Mouse (Mus musculus) limb, embryonic 13.5 days (tissue): ENCODE results near the gene Gm49425. TPM values are rescaled to one million over a fixed set of nuclear protein-coding genes. Genes with fewer than 3 reads are reported as not detected.
"Not testable (repeated sequence)": the region's sequence is repeated elsewhere in the genome, so short reads cannot be mapped to it uniquely, and the experiment has no call there.

Experiments used
- ATAC-seq: fragments of 200-750 bp; cut with Nextera tagmentation; 2 replicates; pipeline ENCODE4 v1.8.0; 2017; ENCODE audit warnings: low read depth, moderate number of reproducible peaks, moderate TSS enrichment; ENCODE audit not compliant: low FRiP score
- H3K27ac ChIP-seq: fragments of 300-500 bp; sonication (generic); 2 replicates; pipeline ENCODE4 v1.5.1; 2015; ENCODE audit warnings: inconsistent platforms, mild to moderate bottlenecking, moderate library complexity
- H3K27me3 ChIP-seq: fragments of 300-500 bp; sonication (generic); 2 replicates; pipeline ENCODE4 v1.6.1; 2015; ENCODE audit warnings: mild to moderate bottlenecking, inconsistent platforms
- H3K36me3 ChIP-seq: fragments of 300-500 bp; sonication (generic); 2 replicates; pipeline ENCODE4 v1.6.1; 2015; ENCODE audit warnings: inconsistent platforms, mild to moderate bottlenecking, moderate library complexity
- H3K4me1 ChIP-seq: fragments of 300-500 bp; sonication (generic); 2 replicates; pipeline ENCODE4 v1.6.1; 2015; ENCODE audit warnings: inconsistent platforms
- H3K4me2 ChIP-seq: fragments of 300-500 bp; sonication (generic); replicated peaks from 2 replicates; pipeline ENCODE4 v1.6.1; 2015; ENCODE audit warnings: inconsistent platforms, mild to moderate bottlenecking, moderate library complexity
- H3K4me3 ChIP-seq: fragments of 300-500 bp; sonication (generic); 2 replicates; pipeline ENCODE4 v1.5.1; 2015; ENCODE audit warnings: moderate library complexity, mild to moderate bottlenecking, inconsistent platforms
- H3K9ac ChIP-seq: fragments of 300-500 bp; sonication (generic); 2 replicates; pipeline ENCODE4 v1.6.1; 2015; ENCODE audit warnings: mild to moderate bottlenecking, inconsistent platforms
- H3K9me3 ChIP-seq: fragments of 300-500 bp; sonication (generic); 2 replicates; pipeline ENCODE4 v1.6.1; 2016; ENCODE audit warnings: inconsistent platforms
- WGBS: fragments of 180-500 bp; shearing (Covaris S2); methylation state at CpG from one replicate; pipeline ENCODE4 v1.1.7; 2015; 5-methylcytosine and 5-hydroxymethylcytosine counted together
- polyA plus RNA-seq: library from polyadenylated mRNA; unstranded; fragments of >200 nt; fragmentation: Nextera tagmentation; extraction: Ambion mirVana; gene quantifications from 2 replicates; pipeline ENCODE4 v1.2.1, GENCODE M21; 2015

Gene Gm49425
- polyA plus RNA-seq: 0.50 TPM in 1 of 2 replicates, not detected in the other

DNA sequence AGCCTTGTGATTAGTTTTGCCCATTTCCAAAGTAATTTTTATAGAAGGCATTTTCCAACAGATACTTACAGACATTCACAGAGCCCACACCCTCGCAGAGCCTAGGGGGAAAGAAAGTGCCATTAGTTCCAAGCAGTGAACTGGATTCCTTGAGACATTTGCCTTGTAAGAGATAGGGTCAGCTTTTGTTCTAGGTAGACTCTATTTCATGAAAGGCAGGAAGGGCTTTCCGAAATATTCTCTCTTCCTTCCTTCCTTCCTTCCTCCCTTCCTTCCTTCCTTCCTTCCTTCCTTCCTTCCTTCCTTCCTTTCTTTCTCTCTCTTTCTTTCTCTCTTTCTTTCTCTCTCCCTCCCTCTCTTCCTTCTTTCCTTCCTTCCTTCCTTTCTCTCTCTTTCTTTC is at the start of gene Gm49425:
Gene Gm49425, minus strand, starts transcription at position 101 of the 400 bp plus-strand sequence.
- H3K4me2 ChIP-seq, ATAC-seq, H3K4me1 ChIP-seq, H3K4me3 ChIP-seq, H3K9ac ChIP-seq, H3K9me3 ChIP-seq, H3K27ac ChIP-seq, H3K36me3 ChIP-seq: not testable (repeated sequence)
- H3K27me3 ChIP-seq: peaks cover 15% of the 10 kb centered on the region
- WGBS: 71% methylated on average over 2 of the region's 2 CpGs

DNA sequence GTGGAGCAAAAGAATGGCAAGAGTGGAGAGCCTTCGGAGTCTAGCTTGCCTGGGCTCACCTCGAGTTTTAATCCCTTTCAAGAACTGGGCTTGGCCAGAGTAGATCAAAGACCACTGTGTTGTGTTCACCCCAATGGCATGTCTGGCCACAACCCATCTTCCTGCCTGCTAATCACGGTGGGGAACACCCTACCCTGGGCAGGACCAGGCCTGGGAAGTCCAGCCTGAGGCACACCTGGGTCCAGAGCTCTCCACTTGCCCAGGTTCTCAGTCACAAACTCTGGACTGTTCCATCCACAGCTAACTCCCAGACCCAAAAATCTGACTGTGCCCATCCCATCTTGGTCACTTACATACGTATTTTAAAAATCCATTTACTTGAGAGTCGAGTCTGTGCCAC is 45.8 kb upstream of the Gm49425 start, which contains the start of gene Krt90:
Gene Krt90, minus strand, starts transcription at position 101 of the 400 bp plus-strand sequence.
- H3K27me3 ChIP-seq: no peaks in the 10 kb centered on the region
- 69% methylated on average over 5 of the region's 5 CpGs for WGBS
- no peak for ATAC-seq

DNA sequence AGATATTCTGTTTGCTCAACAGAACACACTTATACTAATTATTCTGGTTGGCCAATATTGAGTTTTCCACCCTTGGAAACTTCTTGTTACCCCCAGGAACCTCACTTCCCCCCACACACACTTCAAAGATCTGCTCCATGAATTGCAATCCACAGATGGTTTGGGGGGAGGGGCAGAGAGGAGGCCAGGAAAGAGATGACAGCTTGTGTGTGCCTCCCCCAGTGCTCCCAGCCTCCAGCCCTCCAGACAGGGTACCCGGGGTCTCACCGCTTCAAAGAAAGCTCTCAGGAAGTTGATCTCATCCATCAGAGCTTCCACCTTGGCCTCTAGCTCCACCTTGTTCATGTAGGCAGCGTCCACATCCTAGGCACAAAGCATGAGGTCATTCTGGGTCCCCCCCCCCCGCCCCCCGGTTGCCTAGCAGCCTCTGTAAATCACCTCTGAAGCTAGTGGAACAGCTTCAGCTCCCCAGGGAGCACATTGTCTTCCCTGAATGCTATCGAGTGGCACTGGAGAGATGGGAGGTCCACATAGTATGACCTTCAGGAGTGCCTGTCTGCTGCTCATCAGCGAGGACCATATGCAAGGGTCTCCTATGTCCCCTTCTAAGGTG is 41.1 kb upstream of the Gm49425 start:
- Histone ChIP-seq H3K4me1 (peaks cover 11% of the 10 kb centered on the region), H3K27me3 (peaks cover 11% of the 10 kb centered on the region; the same call in 1 of the 2 replicates), H3K36me3 (no peaks in the 10 kb centered on the region), H3K9me3 (no peaks in the 10 kb centered on the region), H3K9ac (no peak overlapping the region), H3K4me2 (no peak overlapping the region), H3K27ac (no peak overlapping the region), H3K4me3 (no peak overlapping the region)
- WGBS: 13% methylated on average over 7 of the region's 7 CpGs
- no peak for ATAC-seq

More for the DNA sequence above, 45.8 kb upstream of the Gm49425 start, which contains the start of gene Krt90:
- H3K4me1 ChIP-seq: peaks cover 41% of the 10 kb centered on the region
- no peaks in the 10 kb centered on the region for H3K36me3 ChIP-seq
- no peak within 1 kb of the TSS for H3K4me3 ChIP-seq
- H3K9ac ChIP-seq: no peak within 1 kb of the TSS
- no peak within 1 kb of the TSS for H3K27ac ChIP-seq
- no peak within 1 kb of the TSS for H3K4me2 ChIP-seq
- no peaks in the 10 kb centered on the region for H3K9me3 ChIP-seq

DNA sequence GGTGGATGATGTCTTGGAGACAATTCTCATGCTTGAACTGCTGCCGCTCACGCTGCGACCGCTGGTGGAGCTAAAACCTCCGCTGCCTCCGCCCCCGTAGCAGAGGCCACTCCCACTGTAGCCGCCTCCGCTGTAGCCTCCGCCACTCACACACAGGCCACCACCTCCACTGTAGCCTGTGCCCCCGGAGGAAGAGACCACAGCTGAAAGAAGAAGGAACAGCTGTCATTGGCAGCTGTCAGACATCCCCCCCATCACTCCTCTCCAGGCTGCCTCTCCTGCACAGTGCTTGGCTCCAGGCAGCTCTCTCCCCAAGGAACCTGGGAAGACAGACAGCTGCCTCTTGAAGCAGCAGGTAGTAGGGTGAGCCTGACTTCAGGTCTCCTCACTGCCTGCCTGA is 36.1 kb upstream of the Gm49425 start:
- Histone ChIP-seq H3K27me3 (peaks cover 32% of the 10 kb centered on the region), H3K4me2 (peak overlapping the region; percentile 46), H3K4me3 (peak overlapping the region; percentile 5; the same call in 1 of the 2 replicates), H3K4me1 (peaks cover 12% of the 10 kb centered on the region), H3K27ac (no peak overlapping the region), H3K9me3 (no peaks in the 10 kb centered on the region), H3K36me3 (no peaks in the 10 kb centered on the region), H3K9ac (no peak overlapping the region; the same call in 1 of the 2 replicates)
- peak; percentile 87 for ATAC-seq
- WGBS: 0% methylated on average over 11 of the region's 11 CpGs

DNA sequence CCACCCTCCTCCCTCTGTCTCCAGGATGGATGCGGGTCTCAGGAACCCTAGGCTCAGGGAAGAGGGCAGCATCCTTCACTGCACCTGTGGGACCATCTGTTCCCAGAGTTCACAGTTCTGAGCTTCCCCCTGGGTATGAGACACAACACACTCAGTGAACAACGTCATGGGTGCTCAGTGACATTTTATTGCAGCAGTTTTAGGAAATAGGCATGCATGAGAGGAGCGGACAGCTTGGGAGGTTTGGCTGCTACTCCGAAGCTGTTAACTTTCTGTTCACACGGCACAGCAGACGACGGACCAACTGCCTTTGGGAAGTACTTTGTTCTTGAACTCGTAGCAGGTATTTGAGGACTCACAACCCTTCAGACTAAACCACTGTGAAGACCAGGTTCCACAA is 35.1 kb upstream of the Gm49425 start:
- H3K9me3 ChIP-seq: no peaks in the 10 kb centered on the region
- no peak overlapping the region for H3K4me3 ChIP-seq
- no peak overlapping the region for H3K27ac ChIP-seq
- ATAC-seq: no peak
- H3K4me2 ChIP-seq: no peak overlapping the region
- peaks cover 8% of the 10 kb centered on the region for H3K4me1 ChIP-seq
- H3K36me3 ChIP-seq: no peaks in the 10 kb centered on the region
- WGBS: 76% methylated on average over 8 of the region's 8 CpGs
- H3K9ac ChIP-seq: no peak overlapping the region
- H3K27me3 ChIP-seq: peaks cover 32% of the 10 kb centered on the region

DNA sequence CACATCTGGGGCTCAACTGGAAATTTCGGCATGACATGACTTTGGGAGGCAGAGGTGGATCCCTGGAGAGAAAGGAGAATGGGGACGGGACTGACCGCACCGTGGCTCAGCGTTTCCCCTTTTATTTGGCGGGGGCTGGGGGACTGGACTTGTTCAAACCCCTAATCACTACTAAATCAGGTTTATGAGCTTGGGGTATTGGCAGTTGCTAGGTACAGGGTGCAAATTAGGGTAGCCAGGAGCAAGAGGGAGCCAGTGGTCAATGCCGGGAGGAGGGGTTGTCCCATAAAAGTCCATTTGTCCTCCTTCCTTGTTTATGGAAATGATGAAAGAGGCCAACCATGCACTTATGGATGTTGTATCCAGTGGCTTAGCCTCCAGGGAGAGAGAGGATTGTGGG is 33.5 kb upstream of the Gm49425 start, which contains the start of gene Krt82:
Gene Krt82, minus strand, starts transcription at position 101 of the 400 bp plus-strand sequence.
- no peak within 1 kb of the TSS for H3K27ac ChIP-seq
- H3K27me3 ChIP-seq: peaks cover 32% of the 10 kb centered on the region
- H3K4me2 ChIP-seq: no peak within 1 kb of the TSS
- H3K4me3 ChIP-seq: no peak within 1 kb of the TSS
- H3K36me3 ChIP-seq: no peaks in the 10 kb centered on the region
- ATAC-seq: no peak
- no peaks in the 10 kb centered on the region for H3K9me3 ChIP-seq
- H3K9ac ChIP-seq: no peak within 1 kb of the TSS
- WGBS: 58% methylated on average over 7 of the region's 7 CpGs
- peaks cover 8% of the 10 kb centered on the region for H3K4me1 ChIP-seq

DNA sequence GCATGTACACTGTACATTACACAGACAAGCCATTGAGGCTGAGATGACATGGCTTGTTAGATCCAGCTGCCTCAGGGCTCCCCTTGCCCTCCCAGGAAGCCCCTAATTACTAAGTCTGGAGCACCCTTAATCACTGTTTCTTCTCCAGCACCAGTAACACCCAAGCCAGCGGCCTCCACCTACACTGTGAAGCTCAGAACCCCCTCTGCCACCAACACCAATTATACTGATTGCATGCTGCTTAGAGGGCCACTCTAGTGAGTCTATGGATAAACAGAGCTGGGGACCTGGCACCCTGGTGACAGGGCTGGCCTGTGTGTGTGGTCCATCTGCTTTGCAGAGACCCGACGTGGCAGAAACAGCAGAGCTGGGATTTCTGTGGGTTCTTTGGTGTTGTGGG is 27.4 kb upstream of the Gm49425 start:
- Histone ChIP-seq H3K4me3 (no peak overlapping the region), H3K36me3 (no peaks in the 10 kb centered on the region), H3K27ac (no peak overlapping the region), H3K27me3 (peaks cover 2% of the 10 kb centered on the region; the same call in 1 of the 2 replicates), H3K9me3 (no peaks in the 10 kb centered on the region; the same call in 1 of the 2 replicates), H3K9ac (no peak overlapping the region), H3K4me2 (no peak overlapping the region), H3K4me1 (peaks cover 19% of the 10 kb centered on the region)
- WGBS: 32% methylated on average over 3 of the region's 3 CpGs
- no peak for ATAC-seq

- ATAC-seq: no peak
- 55% methylated on average over 9 of the region's 9 CpGs for WGBS
- H3K9ac ChIP-seq: no peak overlapping the region
- no peaks in the 10 kb centered on the region for H3K36me3 ChIP-seq
- H3K4me1 ChIP-seq: peaks cover 30% of the 10 kb centered on the region
- 0 out of 2 replicates have a peak, but pooled peaks cover 4% of the 10 kb centered on the region for H3K27me3 ChIP-seq
- no peak overlapping the region for H3K4me3 ChIP-seq
- H3K4me2 ChIP-seq: no peak overlapping the region
- H3K27ac ChIP-seq: no peak overlapping the region
- H3K9me3 ChIP-seq: no peaks in the 10 kb centered on the region; the same call in 1 of the 2 replicates
Observed at GRCm38 (mm10) chr15:101542543-101542942, 25.5 kb upstream of the Gm49425 start.

DNA sequence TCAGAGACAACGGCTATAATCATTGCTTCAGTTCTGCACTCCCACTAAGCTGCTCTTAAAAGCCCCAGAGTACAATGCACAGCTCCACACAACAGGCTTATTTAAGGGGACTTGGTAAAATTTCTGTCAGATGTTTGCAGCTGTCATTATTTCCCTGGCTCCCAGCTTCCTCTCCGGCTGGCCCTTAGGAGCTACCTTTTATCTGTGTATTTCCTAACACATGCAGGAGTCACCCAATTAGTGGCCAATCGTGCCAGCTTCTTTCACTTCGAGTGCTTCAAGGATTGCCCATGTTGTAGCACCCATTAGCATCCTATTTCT is 21.5 kb upstream of the Gm49425 start:
- no peaks in the 10 kb centered on the region for H3K36me3 ChIP-seq
- H3K9me3 ChIP-seq: no peaks in the 10 kb centered on the region; the same call in 1 of the 2 replicates
- no peak for ATAC-seq
- no peak overlapping the region for H3K9ac ChIP-seq
- WGBS: 43% methylated on average over 4 of the region's 4 CpGs
- H3K4me2 ChIP-seq: no peak overlapping the region
- H3K4me1 ChIP-seq: peaks cover 36% of the 10 kb centered on the region
- H3K4me3 ChIP-seq: no peak overlapping the region
- H3K27me3 ChIP-seq: peaks cover 20% of the 10 kb centered on the region
- H3K27ac ChIP-seq: no peak overlapping the region

DNA sequence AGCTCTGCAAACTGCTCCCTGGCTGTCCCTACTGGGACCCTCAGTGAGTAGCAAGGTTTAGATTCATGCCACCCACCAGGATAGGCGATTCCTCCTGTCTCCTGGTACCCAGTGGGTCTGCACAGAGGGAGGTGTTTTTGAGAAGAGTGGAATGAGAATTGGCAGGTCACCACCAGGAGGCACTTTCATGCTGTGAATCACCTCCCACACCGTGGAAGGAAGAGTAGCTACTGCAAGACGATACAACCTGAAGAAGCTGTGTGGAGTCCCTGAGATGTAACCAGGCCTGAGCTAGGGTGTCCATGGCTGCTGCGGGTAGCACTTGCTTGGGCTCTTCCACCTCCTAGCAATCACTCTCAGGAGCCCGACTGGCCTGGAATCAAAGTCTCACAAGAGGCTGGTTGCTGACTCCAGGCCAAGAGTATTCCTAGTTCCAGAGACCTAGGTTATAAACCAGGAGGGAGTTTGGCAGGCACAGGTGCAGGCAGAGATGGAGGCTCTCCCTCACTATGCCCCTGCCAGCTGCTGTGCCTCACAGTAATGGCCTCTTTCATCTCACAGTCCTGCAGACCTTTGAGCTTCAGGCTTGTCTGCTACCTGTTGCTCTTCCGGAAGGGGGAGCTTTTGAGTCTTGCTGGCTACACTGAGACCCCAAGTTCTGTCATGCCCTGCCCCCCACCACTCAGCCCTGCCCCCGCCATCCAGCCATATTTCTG is 21.0 kb upstream of the Gm49425 start:
- no peak overlapping the region for H3K4me3 ChIP-seq
- H3K27ac ChIP-seq: no peak overlapping the region; the same call in 1 of the 2 replicates
- H3K36me3 ChIP-seq: no peaks in the 10 kb centered on the region
- ATAC-seq: peak; percentile 22; the same call in 1 of the 2 replicates
- no peak overlapping the region for H3K9ac ChIP-seq
- H3K4me2 ChIP-seq: no peak overlapping the region
- WGBS: 33% methylated on average over 7 of the region's 7 CpGs
- H3K9me3 ChIP-seq: no peaks in the 10 kb centered on the region; the same call in 1 of the 2 replicates
- H3K27me3 ChIP-seq: peaks cover 20% of the 10 kb centered on the region
- peaks cover 36% of the 10 kb centered on the region for H3K4me1 ChIP-seq

GRCm38 (mm10) chr15:101536054-101536850 is 19.2 kb upstream of the Gm49425 start:
- H3K4me2 ChIP-seq: no peak overlapping the region
- H3K36me3 ChIP-seq: no peaks in the 10 kb centered on the region
- H3K9ac ChIP-seq: no peak overlapping the region
- no peak; the same call in 1 of the 2 replicates for ATAC-seq
- H3K27ac ChIP-seq: no peak overlapping the region
- H3K4me1 ChIP-seq: peaks cover 26% of the 10 kb centered on the region
- peaks cover 30% of the 10 kb centered on the region for H3K27me3 ChIP-seq
- H3K4me3 ChIP-seq: no peak overlapping the region
- 58% methylated on average over 9 of the region's 9 CpGs for WGBS
- no peaks in the 10 kb centered on the region; the same call in 1 of the 2 replicates for H3K9me3 ChIP-seq

DNA sequence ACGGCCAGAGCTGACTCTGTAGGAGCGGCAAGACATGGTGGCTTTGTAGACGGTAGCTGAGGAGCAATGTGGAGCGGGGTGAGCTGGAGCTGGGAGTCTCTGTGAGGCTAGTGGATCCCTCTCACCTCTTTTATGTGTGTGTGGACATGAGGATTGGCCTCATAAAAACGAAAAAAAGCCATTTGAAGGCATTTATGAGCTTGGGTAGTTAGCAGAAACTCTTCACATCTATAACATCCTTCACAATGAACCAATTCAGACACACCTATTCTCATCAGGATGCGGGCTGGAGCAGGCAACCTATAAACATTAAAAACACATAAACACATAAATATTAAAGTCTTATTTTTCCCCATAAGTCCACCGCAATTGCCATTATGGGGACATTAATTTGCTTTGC is 15.7 kb upstream of the Gm49425 start, which contains the start of gene Krt84:
Gene Krt84, minus strand, starts transcription at position 101 of the 400 bp plus-strand sequence.
- peaks cover 49% of the 10 kb centered on the region for H3K27me3 ChIP-seq
- no peak within 1 kb of the TSS for H3K27ac ChIP-seq
- WGBS: 57% methylated on average over 7 of the region's 7 CpGs
- H3K9ac ChIP-seq: no peak within 1 kb of the TSS
- H3K4me1 ChIP-seq: peaks cover 9% of the 10 kb centered on the region; the same call in 1 of the 2 replicates
- ATAC-seq: no peak
- H3K36me3 ChIP-seq: no peaks in the 10 kb centered on the region
- no peaks in the 10 kb centered on the region for H3K9me3 ChIP-seq
- H3K4me2 ChIP-seq: no peak within 1 kb of the TSS
- H3K4me3 ChIP-seq: no peak within 1 kb of the TSS
